Mouse (Mus musculus): ENCODE measurements around the gene Arl10. TPM values are rescaled to one million over a fixed set of nuclear protein-coding genes. Genes with fewer than 3 reads are reported as not detected.

Gene Arl10
- polyA plus RNA-seq, 1 experiment from 2014 or later = 23.3 TPM

- ATAC-seq (ENCODE audit: insufficient number of reproducible peaks, low FRiP score) = no peak
- Histone ChIP-seq H3K27ac (ENCODE audit: poor library complexity, severe bottlenecking) (no peak overlapping the region), H3K9me3 (replicated peaks) (no peaks in the 10 kb centered on the region), H3K4me1 (replicated peaks) (0 out of 2 replicates have a peak, but pooled peaks cover 5% of the 10 kb centered on the region), H3K4me2 (no peak overlapping the region), H3K9ac (no peak overlapping the region), H3K36me3 (no peaks in the 10 kb centered on the region), H3K4me3 (no peak overlapping the region), H3K27me3 (replicated peaks) (no peaks in the 10 kb centered on the region)
- 65% methylated on average over 6 of the region's 6 CpGs for WGBS
These were observed 42.2 kb downstream of the Arl10 start for GRCm38 (mm10) chr13:54616998-54617397.

- H3K36me3 ChIP-seq = peaks cover 3% of the 10 kb centered on the region; the same call in 1 of the 2 replicates
- peak; percentile 97 for ATAC-seq (ENCODE audit: insufficient number of reproducible peaks, low FRiP score)
- 7% methylated on average over 44 of the region's 44 CpGs for WGBS
These were observed 46.5 kb downstream of the Arl10 start, which contains the start of gene Faf2 for GRCm38 (mm10) chr13:54621155-54621932. Faf2 (plus strand) TSS chr13:54621784.

GRCm38 (mm10) chr13:54621960-54622521, 47.2 kb downstream of the Arl10 start:
- Histone ChIP-seq H3K4me1 (replicated peaks) (peaks cover 16% of the 10 kb centered on the region), H3K9me3 (replicated peaks) (no peaks in the 10 kb centered on the region), H3K27me3 (replicated peaks) (no peaks in the 10 kb centered on the region), H3K27ac (ENCODE audit: poor library complexity, severe bottlenecking) (peak overlapping the region; percentile 80), H3K36me3 (peaks cover 3% of the 10 kb centered on the region; the same call in 1 of the 2 replicates), H3K9ac (peak overlapping the region; percentile 95), H3K4me3 (peak overlapping the region; percentile 91), H3K4me2 (peak overlapping the region; percentile 81)
- ATAC-seq (ENCODE audit: insufficient number of reproducible peaks, low FRiP score) = peak; percentile 62
- WGBS = under 1% methylated on average over 27 of the region's 27 CpGs

More at GRCm38 (mm10) chr13:54621155-54621932, 46.5 kb downstream of the Arl10 start, which contains the start of gene Faf2:
- H3K27me3 ChIP-seq (replicated peaks) = no peaks in the 10 kb centered on the region
- peak within 1 kb of the TSS; percentile 95 for H3K9ac ChIP-seq
- no peaks in the 10 kb centered on the region for H3K9me3 ChIP-seq (replicated peaks)
- peak within 1 kb of the TSS; percentile 91 for H3K4me3 ChIP-seq
- peaks cover 16% of the 10 kb centered on the region for H3K4me1 ChIP-seq (replicated peaks)
- peak within 1 kb of the TSS; percentile 80 for H3K27ac ChIP-seq (ENCODE audit: poor library complexity, severe bottlenecking)
- peak within 1 kb of the TSS; percentile 81 for H3K4me2 ChIP-seq

- H3K9ac ChIP-seq = no peak overlapping the region
- H3K36me3 ChIP-seq = peaks cover 17% of the 10 kb centered on the region
- no peak for ATAC-seq (ENCODE audit: insufficient number of reproducible peaks, low FRiP score)
- no peak overlapping the region for H3K27ac ChIP-seq (ENCODE audit: poor library complexity, severe bottlenecking)
- H3K27me3 ChIP-seq (replicated peaks) = no peaks in the 10 kb centered on the region
- no peak overlapping the region for H3K4me2 ChIP-seq
- no peak overlapping the region for H3K4me3 ChIP-seq
- no peaks in the 10 kb centered on the region for H3K9me3 ChIP-seq (replicated peaks)
- 77% methylated on average over 4 of the region's 4 CpGs for WGBS
- no peaks in the 10 kb centered on the region for H3K4me1 ChIP-seq (replicated peaks)
These were observed 54.3 kb downstream of the Arl10 start for GRCm38 (mm10) chr13:54629128-54629527.

Small RNA genes within 50 kb of the gene (microRNA-seq; reads per million reads assigned to microRNA genes)
- not detected for gene Gm24195

Other genes starting within 250 kb of the Arl10 start
- 2.1 and 2.2 TPM in 2 replicates for gene Cplx2, start 203.7 kb upstream of the Arl10 start, polyA plus RNA-seq (2016; fragmentation: Nextera tagmentation; extraction: Ambion mirVana)
- 88.2 and 92.4 TPM in 2 replicates for gene Thoc3, start 106.2 kb upstream of the Arl10 start, polyA plus RNA-seq (2016; fragmentation: Nextera tagmentation; extraction: Ambion mirVana)
- 6.3 and 6.6 TPM in 2 replicates for gene Simc1, start 71.2 kb upstream of the Arl10 start, polyA plus RNA-seq (2016; fragmentation: Nextera tagmentation; extraction: Ambion mirVana)
- 119 and 131 TPM in 2 replicates for gene 4833439L19Rik, start 9.6 kb upstream of the Arl10 start, polyA plus RNA-seq (2016; fragmentation: Nextera tagmentation; extraction: Ambion mirVana)
- gene Nop16, start 15.1 kb downstream of the Arl10 start, polyA plus RNA-seq (2016; fragmentation: Nextera tagmentation; extraction: Ambion mirVana) = 55.5 and 60.3 TPM in 2 replicates
- gene Higd2a, start 15.2 kb downstream of the Arl10 start, polyA plus RNA-seq (2016; fragmentation: Nextera tagmentation; extraction: Ambion mirVana) = 242 and 247 TPM in 2 replicates
- gene Cltb, start 36.3 kb downstream of the Arl10 start, polyA plus RNA-seq (2016; fragmentation: Nextera tagmentation; extraction: Ambion mirVana) = 48.9 and 52.6 TPM in 2 replicates
- 48.8 and 50.2 TPM in 2 replicates for gene Faf2, start 46.8 kb downstream of the Arl10 start, polyA plus RNA-seq (2016; fragmentation: Nextera tagmentation; extraction: Ambion mirVana)
- 60.4 and 62.7 TPM in 2 replicates for gene Rnf44, start 118.9 kb downstream of the Arl10 start, polyA plus RNA-seq (2016; fragmentation: Nextera tagmentation; extraction: Ambion mirVana)
- 0.04 and 0.18 TPM in 2 replicates for gene Cdhr2, start 126.4 kb downstream of the Arl10 start, polyA plus RNA-seq (2016; fragmentation: Nextera tagmentation; extraction: Ambion mirVana)
- 0.22 and 0.27 TPM in 2 replicates for gene Gprin1, start 174.9 kb downstream of the Arl10 start, polyA plus RNA-seq (2016; fragmentation: Nextera tagmentation; extraction: Ambion mirVana)
- 0.18 and 0.37 TPM in 2 replicates for gene Sncb, start 191.6 kb downstream of the Arl10 start, polyA plus RNA-seq (2016; fragmentation: Nextera tagmentation; extraction: Ambion mirVana)
- gene Eif4e1b, start 209.0 kb downstream of the Arl10 start, polyA plus RNA-seq (2016; fragmentation: Nextera tagmentation; extraction: Ambion mirVana) = not detected in 2 replicates
- 3.1 and 5.8 TPM in 2 replicates for gene Tspan17, start 214.4 kb downstream of the Arl10 start, polyA plus RNA-seq (2016; fragmentation: Nextera tagmentation; extraction: Ambion mirVana)

All from heart, embryonic 12.5 days (tissue).